Mouse (Mus musculus) stomach, adult 2 months (tissue): ENCODE measurements around the gene Muc20. TPM values are rescaled to one million over a fixed set of nuclear protein-coding genes. Genes with fewer than 3 reads are reported as not detected.

Experiments
- polyA plus RNA-seq: library from polyadenylated mRNA; depleted of rRNA; stranded (reverse); fragments of >200 nt; gene quantifications from 2 replicates; pipeline ENCODE4 v1.2.3, GENCODE M21; 2012; rRNA removed

Muc20 gene
- 0.01 and 0.10 TPM in 2 replicates for polyA plus RNA-seq

GRCm38 (mm10) chr16:32797426-32797689 is at the start of gene Muc20:
Gene Muc20, minus strand, starts transcription at chr16:32797435.

GRCm38 (mm10) chr16:32810321-32810720 is 13.1 kb upstream of the Muc20 start, which contains the start of gene Smbd1:
Gene Smbd1, minus strand, starts transcription at chr16:32810477.

GRCm38 (mm10) chr16:32735586-32735985 is 61.6 kb downstream of the Muc20 start, which contains the start of gene Muc4:
Gene Muc4, plus strand, starts transcription at chr16:32735886.

Other genes with a start within 250 kb of the Muc20 start
- 1.5 and 2.2 TPM in 2 replicates for gene Tfrc, start 188.5 kb downstream of the Muc20 start, polyA plus RNA-seq
- 141 and 165 TPM in 2 replicates for gene Tnk2, start 153.6 kb downstream of the Muc20 start, polyA plus RNA-seq
- gene Muc4, start 61.5 kb downstream of the Muc20 start, polyA plus RNA-seq, result 10.9 and 11.9 TPM in 2 replicates
- 0.26 TPM in 1 of 2 replicates, not detected in the other for gene Smbd1, start 13.0 kb upstream of the Muc20 start, polyA plus RNA-seq
- 0.58 and 0.73 TPM in 2 replicates for gene Fyttd1, start 80.1 kb upstream of the Muc20 start, polyA plus RNA-seq
- gene Rubcn, start 80.3 kb upstream of the Muc20 start, polyA plus RNA-seq, result 10.9 and 16.2 TPM in 2 replicates
- 3.3 and 5.0 TPM in 2 replicates for gene Lrch3, start 116.7 kb upstream of the Muc20 start, polyA plus RNA-seq